Mouse (Mus musculus) lung, postnatal 14 days (tissue): ENCODE measurements around the gene Garem2.

Experiments
- DNase-seq: peaks from one replicate; pipeline ENCODE4 v3.0.0; 2021

Gene Garem2

DNA sequence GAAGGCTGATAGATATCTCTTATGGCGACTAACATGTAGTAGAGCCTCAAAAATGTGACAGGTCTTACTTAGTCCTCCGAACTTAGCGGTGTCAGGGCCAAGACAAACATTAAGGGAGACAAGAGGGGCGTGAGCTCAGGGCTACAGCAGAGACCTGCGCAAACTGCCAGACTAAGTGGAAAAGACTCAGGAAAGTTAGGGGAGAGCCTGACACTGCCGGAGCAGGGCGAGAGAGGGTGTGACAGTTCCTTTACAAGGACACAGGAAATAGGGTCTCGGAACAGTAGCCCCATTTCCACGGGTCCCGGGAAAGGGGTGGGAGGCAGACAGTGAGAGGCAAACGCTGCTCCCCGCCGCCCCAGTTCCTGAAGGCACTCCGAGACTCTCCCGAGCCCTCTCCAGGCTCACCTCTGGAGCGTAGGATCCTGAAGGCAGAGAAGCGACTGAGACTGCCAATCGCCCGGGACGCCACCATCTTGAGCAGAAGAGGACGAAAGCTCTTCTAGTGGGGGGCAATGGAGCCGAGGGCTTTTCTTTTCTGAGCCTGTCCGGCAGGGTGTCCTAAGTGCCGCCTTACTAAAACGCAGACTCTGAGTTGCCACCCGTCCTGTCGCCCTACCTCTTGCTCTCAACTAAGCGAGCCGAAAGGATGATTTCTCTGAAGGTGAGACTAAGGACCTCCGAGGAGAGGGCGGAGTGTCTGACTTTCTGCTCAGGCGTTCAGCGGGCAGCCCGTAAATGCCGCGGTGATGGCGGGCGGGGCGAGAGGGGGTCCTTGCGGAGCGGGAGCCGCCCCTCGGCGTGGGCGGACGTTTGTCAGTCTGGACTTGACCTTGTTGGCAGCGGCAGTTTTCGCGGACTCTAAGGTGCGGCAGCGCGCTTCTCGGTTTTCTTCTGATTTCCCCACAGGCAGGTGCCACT lies 49.8 kb downstream of the Garem2 start, which contains the start of the genes Hadha and Hadhb:
Hadha (minus strand) TSS at position 689 of the 921 bp plus-strand sequence.
Hadhb (plus strand) TSS at position 775 of the 921 bp plus-strand sequence.
- peak; percentile 94 for DNase-seq

DNA sequence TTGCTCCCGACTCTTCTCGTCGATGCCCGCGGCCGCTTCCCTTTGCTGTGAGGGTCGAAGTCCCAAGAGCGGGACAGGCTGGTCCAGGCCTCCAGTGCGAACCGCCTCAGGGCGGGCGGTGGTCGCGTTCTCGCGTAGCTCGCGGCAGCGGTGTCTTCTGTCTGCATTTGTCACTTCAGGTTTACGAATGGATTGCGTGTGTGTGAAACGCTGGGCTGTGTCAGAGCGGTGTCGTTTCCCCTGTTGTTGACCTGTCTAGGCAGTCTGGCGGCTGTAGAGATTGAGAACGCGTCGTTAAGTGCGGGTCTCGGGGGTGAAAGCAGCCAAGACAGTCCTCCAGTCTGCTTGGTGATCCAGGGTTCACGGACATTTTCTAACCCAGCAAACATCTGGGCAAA lies 50.4 kb downstream of the Garem2 start:
- DNase-seq, result no peak

DNA sequence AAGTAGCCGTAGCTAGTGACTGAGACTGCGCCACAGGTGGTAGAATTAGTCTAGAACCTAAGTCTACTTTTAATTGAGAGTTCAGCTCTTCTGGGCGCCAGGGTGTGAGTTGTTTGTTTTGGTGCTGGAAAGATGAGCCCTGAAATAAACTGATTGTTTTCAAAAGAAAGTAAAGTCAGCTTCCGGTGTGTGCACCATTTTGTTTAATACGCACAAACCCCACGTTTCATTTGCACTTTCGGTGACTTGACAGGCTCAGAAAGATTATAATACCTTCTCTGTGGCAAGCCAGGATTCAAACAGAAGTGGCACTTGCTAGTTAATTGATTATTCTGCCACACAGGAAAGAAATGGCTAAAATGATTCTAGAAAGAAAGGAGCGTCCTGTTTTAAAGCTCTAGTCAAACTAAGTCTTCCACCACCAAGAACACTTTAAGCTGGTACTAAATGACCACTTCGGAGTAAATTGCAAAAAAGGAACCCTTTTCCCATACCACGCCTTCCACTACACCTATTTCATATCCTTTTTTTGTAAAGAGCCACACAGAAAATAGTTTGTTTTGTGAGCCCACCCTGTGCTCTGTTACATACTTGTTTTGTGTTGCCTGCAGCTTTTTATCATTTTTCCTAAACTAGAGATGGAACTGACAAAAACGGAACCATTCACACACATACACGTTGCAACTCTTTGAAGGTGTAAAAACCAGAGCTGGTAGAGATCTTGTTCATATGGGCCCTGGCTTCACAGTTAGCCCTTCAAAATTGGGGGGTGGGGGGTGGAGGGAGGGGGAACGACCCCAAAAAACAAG lies 51.1 kb downstream of the Garem2 start:
- DNase-seq, result no peak

DNA sequence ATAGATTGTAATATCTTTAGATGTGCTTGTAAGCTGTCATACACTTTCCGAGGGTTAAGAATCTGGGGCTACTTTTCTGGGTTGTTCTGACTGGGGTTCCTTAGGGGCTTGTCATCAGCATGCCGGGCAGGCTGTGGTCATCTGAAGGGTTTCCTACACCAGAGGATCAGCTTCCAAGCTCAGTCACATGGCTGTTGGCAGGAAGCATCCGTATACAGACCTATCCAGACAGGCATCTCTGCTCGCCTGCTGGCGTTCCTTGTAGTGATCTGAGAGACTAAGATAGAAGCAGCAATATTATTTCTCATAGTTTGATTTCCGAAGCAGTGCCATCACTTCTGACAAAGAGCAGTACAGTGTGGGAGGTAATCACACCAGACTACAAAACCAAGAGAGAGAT lies 54.6 kb downstream of the Garem2 start:
- DNase-seq, result no peak

DNA sequence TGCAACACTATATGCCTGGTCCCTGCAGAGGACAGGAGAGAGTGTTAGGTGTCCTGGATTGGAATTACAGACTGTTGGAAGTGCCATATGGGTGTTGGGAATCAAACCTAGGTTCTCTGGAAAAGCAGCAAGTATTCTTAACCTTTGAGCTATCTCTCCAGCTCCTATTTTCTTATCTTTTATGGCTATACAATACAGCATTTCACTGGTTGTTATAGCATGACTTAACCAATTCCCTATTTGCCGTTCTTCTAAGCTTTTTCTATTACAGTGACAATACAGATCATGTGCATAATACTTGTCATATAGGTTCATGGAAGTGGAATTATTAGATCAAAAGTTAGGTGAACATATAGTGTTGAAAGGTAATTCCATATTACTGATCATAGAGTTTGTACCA lies 56.9 kb downstream of the Garem2 start:
- no peak for DNase-seq

DNA sequence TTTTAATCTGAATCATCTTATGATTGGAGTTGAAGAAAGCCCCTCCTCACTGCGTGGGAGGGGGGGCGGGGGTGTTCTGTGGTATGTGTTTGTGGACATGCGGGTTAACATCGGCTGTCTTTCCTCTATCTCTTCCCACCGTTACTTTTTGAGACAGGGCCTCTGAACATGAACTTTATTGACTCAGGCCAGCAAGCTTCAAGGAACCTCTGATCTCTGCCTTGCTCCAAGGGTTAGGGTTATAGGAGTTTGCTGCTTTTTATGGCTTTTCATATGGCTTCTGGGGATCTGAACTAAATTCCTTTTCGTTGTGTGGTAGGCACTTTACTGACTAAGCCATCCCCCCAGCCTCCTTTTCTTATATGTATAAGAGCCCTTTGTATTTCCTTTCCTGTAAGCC lies 57.4 kb downstream of the Garem2 start:
- DNase-seq, result no peak

DNA sequence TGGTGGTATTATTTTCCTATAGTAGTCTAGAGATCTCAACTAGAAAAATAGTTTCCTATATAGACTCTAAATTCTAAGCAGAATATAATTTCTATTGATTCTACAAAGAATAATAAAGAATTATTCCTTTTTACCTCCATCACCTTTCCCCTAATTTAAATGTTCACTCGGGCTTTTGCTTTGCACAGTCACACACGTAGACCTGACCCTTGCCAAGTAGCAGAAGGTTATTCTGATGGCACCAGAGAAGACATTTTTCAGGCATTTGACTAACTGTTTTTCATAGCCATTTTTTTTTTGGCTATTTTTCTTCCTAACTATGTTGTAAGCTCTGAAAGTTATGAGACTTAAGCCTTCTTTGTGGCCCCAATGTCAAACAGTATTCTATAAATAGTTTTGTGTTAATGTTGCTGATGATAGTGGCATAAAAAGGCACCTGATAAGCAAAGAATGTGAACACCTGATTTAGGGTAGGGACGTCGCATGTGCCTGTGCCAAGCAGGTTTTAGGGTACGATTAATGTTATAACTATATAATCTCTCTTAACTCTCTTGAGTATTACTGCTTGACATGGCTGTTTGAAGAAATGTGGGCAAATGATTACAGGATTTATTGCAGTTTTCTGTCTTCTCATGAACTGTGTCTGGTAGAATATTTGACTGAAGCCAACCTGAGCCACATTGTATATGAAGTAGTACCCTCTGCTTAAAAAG lies 60.4 kb downstream of the Garem2 start:
- DNase-seq, result no peak
